Mouse (Mus musculus) lung, adult 10 weeks (tissue): ENCODE data around the gene Olfr513. TPM values are rescaled to one million over a fixed set of nuclear protein-coding genes. Genes with fewer than 3 reads are reported as not detected.

ENCODE experiments used
- polyA plus RNA-seq: library from polyadenylated mRNA; stranded (reverse); fragments of 350-450 nt; fragmentation: Illumina TruSeq; extraction: RNeasy Lipid Tissue Mini Kit (QIAGEN cat#74804); gene quantifications from one replicate; pipeline ENCODE4 v1.2.3, GENCODE M21; 2014; ENCODE audit warnings: low read depth, low replicate concordance; ENCODE audit not compliant: insufficient read depth

Gene Olfr513
- not detected for polyA plus RNA-seq

GRCm38 (mm10) chr7:108750673-108751072 is at the start of gene Olfr513:
TSS of gene Olfr513 (plus strand) at chr7:108750973.

GRCm38 (mm10) chr7:108713020-108713419 is 37.8 kb upstream of the Olfr513 start, which contains the start of gene Olfr512:
TSS of gene Olfr512 (plus strand) at chr7:108713320.

Other genes starting within 250 kb of the Olfr513 start
- gene Olfr502, start 225.9 kb upstream of the Olfr513 start, polyA plus RNA-seq = not detected
- gene Olfr503, start 206.4 kb upstream of the Olfr513 start, polyA plus RNA-seq = not detected
- gene Olfr504, start 185.2 kb upstream of the Olfr513 start, polyA plus RNA-seq = not detected
- not detected for gene Olfr506, start 140.2 kb upstream of the Olfr513 start, polyA plus RNA-seq
- not detected for gene Olfr507, start 129.2 kb upstream of the Olfr513 start, polyA plus RNA-seq
- gene Olfr508, start 121.0 kb upstream of the Olfr513 start, polyA plus RNA-seq = not detected
- not detected for gene Olfr509, start 99.1 kb upstream of the Olfr513 start, polyA plus RNA-seq
- gene Olfr510, start 84.6 kb upstream of the Olfr513 start, polyA plus RNA-seq = not detected
- gene Olfr512, start 37.7 kb upstream of the Olfr513 start, polyA plus RNA-seq = not detected
- gene Olfr514, start 75.0 kb downstream of the Olfr513 start, polyA plus RNA-seq = not detected
- gene Olfr516, start 99.6 kb downstream of the Olfr513 start, polyA plus RNA-seq = not detected
- gene Olfr517, start 121.4 kb downstream of the Olfr513 start, polyA plus RNA-seq = not detected
- not detected for gene Olfr518, start 134.0 kb downstream of the Olfr513 start, polyA plus RNA-seq
- gene Olfr519, start 143.4 kb downstream of the Olfr513 start, polyA plus RNA-seq = not detected
- gene Nlrp10, start 179.2 kb downstream of the Olfr513 start, polyA plus RNA-seq = 0.45 TPM
- gene Eif3f, start 183.4 kb downstream of the Olfr513 start, polyA plus RNA-seq = 107 TPM
- gene Tub, start 199.4 kb downstream of the Olfr513 start, polyA plus RNA-seq = 0.15 TPM